Mouse (Mus musculus) right cerebral cortex, postnatal 25 days (tissue): ENCODE measurements around the gene Man2b2.

Experiments used
- DNase-seq: peaks from one replicate; pipeline ENCODE4 v3.0.0; 2022

Man2b2 gene

GRCm38 (mm10) chr5:36759848-36760247 is 70.6 kb downstream of the Man2b2 start:
- DNase-seq, result no peak

GRCm38 (mm10) chr5:36757033-36757432 is 73.4 kb downstream of the Man2b2 start:
- DNase-seq, result no peak
